Mouse (Mus musculus) CH12F3 (cell line): Measurements from ENCODE around the gene Fbxo46.
"Not testable (repeated sequence)": the region's sequence is repeated elsewhere in the genome, so short reads cannot be mapped to it uniquely, and the experiment has no call there.

Source experiments
- in situ Hi-C: fragments of 300-500 bp; cut with MboI; formaldehyde crosslinking; loops from 2 replicates; pipeline ENCODE4 v1.14.3; 2020; ENCODE audit warnings: low sequenced_read_pairs

Gene Fbxo46

GRCm38 (mm10) chr7:19129396-19129795 is 9.7 kb downstream of the Fbxo46 start:
- in situ Hi-C loops = no loop called here

- in situ Hi-C loops = no loop called here
These were observed 11.0 kb downstream of the Fbxo46 start for GRCm38 (mm10) chr7:19130657-19131056.

- in situ Hi-C loops = no loop called here
These were observed 11.7 kb downstream of the Fbxo46 start for GRCm38 (mm10) chr7:19131324-19131848.

DNA sequence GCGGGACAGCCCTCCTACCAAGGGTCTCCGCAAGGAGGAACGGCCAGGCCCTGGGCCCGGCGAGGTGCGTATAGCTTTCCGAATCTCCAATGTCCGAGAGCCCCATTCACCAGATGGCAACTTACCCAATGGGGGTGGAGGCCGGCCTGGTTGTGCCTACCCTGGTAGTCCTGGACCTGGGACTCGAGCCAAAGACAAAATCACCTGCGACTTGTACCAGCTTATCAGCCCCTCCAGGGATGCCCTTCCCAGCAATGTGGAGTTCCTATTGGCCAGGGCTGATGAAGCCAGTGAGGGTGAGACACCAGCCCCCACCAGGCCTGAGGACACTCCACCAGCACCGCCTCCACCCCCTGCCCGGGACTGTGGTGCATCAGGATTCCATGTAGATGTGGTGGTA is 16.5 kb downstream of the Fbxo46 start:
- in situ Hi-C loops = no loop called here

- in situ Hi-C loops = no loop called here
These were observed 17.1 kb downstream of the Fbxo46 start for GRCm38 (mm10) chr7:19136673-19137334.

DNA sequence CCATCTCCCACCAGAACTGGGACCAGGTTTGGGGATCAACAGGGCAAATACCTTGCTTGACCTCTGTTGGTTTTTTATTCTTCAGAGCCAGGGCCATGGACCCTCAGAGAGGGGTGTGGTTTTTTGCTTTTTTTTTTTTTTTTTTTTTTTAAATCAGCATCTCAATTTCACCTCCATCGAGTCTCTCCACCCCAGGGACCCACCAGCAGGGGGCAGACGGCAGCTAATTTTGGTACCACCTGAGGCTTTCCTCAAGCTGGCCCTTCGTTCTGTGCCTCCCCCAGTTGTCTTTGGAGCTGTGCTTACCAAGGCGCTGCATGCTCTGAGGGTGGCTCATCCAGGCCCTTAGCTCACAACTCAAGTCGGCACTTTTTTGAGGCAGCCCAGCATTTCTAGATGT is 17.7 kb downstream of the Fbxo46 start:
- in situ Hi-C loops = no loop called here

DNA sequence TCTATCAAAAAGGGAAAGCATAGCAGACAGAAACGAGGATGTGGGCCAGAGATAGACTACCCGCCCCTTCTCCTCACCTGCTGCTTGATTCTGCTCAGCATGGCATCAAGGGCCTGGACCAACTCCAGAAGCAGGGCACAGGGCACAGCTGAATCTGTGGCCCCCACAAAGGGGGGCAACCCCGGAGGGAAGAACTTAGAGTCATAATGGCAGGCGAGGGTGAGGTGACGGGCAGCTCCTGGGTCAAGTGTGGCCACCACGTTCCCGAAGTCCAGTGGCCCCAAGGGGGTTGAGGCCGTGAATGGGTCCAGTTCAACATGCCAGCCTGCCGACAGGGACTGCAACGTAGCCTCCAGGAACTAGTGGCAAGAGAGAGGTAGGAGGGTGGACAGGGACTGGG is 27.1 kb downstream of the Fbxo46 start:
- in situ Hi-C loops = loop anchor here (10.0 kb wide), 1 partner anchor 62 kb away; the partner anchor contains the start of gene Dmpk

GRCm38 (mm10) chr7:19147497-19148045 is 27.9 kb downstream of the Fbxo46 start:
- in situ Hi-C loops = loop anchor here (10.0 kb wide), 1 partner anchor 63 kb away; the partner anchor contains the start of gene Dmpk

GRCm38 (mm10) chr7:19148180-19148874 is 28.7 kb downstream of the Fbxo46 start:
- in situ Hi-C loops = loop anchor here (10.0 kb wide), 1 partner anchor 64 kb away; the partner anchor contains the start of gene Dmpk

DNA sequence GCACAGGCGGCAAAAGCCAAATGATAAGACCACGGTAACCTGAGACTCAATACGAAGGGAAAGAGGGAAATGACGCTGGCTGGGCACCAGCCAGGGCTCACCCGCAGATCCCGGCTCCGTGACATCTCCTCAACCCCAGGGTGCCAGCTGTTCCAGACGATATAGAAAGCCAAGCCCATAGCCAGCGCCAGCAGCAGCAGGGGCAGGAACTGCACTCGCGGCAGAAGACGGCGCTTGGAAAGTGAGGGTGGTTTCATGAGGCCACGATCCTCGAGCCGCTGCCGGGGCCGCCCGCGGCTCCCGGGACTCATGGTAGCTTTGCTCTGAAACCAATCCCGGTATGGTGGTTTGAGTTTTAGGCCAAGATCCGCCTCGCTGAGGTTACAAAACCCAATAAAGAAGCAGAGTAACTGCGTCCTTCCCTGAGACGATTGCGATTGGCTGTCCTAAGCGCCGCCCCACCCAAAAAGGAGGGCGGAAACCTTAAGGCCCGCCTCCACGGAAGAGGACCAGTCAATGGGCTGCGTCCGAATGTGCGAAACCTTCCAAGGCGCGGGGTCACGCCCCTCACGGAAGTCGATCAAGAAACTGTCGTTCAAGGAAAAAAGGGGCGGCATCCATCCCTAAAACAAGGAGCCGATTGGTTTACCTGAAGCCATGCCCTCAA is 29.3 kb downstream of the Fbxo46 start, which contains the start of gene Qpctl:
Gene Qpctl, minus strand, starts transcription at position 417 of the 667 bp plus-strand sequence.
- in situ Hi-C loops = loop anchor here (10.0 kb wide), 1 partner anchor 64 kb away; the partner anchor contains the start of gene Dmpk

GRCm38 (mm10) chr7:19149626-19150025 is 30.0 kb downstream of the Fbxo46 start, which contains the start of gene Snrpd2:
Gene Snrpd2, plus strand, starts transcription at chr7:19149722.
- in situ Hi-C loops = loop anchor here (10.0 kb wide), 1 partner anchor 65 kb away; the partner anchor contains the start of gene Dmpk

DNA sequence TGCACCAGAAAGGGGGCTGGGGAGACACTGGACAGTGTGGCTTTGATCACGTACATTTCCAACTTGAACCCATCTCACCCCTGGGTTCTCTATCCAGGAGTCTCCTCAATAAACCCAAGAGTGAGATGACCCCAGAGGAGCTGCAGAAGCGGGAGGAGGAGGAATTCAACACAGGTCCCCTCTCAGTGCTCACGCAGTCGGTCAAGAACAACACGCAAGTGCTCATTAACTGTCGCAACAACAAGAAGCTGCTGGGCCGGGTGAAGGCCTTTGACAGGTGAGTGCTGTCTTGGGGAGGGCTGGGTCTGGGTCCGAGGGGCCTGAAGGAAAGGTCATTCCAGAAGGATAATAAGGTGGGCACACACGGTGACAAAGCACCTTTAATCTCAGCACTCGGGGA is 31.5 kb downstream of the Fbxo46 start:
- in situ Hi-C loops = not testable (repeated sequence)

- in situ Hi-C loops = no loop called here
These were observed 35.1 kb downstream of the Fbxo46 start for GRCm38 (mm10) chr7:19154796-19155195.

- in situ Hi-C loops = no loop called here
These were observed 36.3 kb downstream of the Fbxo46 start for GRCm38 (mm10) chr7:19155825-19156475.

DNA sequence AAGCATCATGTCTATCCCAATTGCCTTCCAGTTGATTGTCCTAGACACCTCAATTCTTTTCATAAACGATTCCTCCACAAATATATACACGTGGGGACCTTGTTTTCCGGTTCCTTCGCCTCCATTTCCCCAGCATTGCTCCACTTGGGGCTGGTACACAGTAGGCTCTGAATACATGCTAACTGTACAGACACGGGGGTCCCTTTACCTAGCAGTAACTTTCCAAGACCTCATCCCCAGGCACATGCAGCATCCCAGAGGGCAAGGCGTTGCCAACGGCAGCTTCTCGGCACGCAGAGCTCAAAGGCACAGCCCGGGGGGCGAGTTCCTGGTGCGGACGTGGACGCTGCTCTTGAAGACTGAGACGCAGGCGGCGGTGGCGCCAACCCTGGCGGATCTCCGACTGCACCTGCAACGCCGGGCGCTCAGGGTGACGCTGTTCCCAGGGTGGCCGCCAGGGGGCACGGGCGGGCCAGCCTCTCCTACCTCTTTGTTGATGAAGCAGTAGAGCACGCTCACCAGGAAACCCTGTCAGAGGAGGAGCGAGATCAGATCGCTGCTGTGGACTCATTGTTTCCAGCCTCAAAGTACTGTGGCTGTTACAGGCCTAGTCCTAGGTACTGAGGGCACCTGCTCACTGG is 37.6 kb downstream of the Fbxo46 start:
- in situ Hi-C loops = no loop called here

GRCm38 (mm10) chr7:19158601-19159000 is 38.9 kb downstream of the Fbxo46 start:
- in situ Hi-C loops = no loop called here

DNA sequence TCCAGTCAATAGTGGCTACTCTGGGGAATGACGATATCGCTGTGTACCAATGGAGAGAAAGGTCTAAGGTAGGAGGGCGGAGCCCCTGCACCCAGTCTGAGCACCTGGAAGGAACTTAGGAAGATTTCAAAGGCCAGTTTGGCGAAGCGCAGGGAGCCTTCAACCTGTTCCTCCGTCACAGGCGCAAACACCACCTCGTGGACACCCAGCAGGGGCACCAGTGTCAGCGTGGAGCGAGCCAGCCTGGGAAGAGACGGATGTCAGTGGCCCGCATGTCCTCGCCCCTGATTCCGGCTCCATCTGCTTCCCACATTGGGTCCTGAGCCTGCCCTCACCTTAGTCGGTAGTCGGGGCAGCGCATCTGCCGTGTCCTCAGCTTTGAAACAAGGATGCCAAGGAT is 39.8 kb downstream of the Fbxo46 start:
- in situ Hi-C loops = no loop called here

DNA sequence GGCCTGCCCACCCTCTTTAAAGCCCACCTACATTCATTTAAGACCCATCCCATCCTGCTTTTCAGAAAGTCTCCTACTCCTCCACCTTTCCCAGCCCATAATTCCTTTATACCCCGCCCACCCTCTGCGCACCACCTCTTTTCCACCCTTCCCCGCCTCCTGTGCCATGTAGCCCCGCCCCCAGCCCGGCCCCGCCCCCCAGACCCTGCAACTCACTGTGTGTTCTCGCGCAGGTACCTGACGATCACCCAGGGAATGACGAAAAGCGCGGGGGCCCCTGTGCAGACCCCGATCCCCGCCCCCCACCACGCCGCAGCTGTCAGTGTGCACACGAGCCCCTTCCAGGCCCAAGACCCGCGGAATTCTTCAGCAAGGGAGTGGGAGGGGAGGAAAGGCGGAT is 40.5 kb downstream of the Fbxo46 start:
- in situ Hi-C loops = no loop called here

- in situ Hi-C loops = no loop called here
These were observed 43.3 kb downstream of the Fbxo46 start for GRCm38 (mm10) chr7:19162928-19163327.

GRCm38 (mm10) chr7:19163752-19164151 is 44.1 kb downstream of the Fbxo46 start:
- in situ Hi-C loops = no loop called here
